Mouse (Mus musculus) layer of hippocampus, postnatal 14 days (tissue): ENCODE measurements at regions not wholly inside any gene's neighbourhood (a gene's known extent, or its start where the extent isn't known, plus 50 kb on each side); places are given as distances from the start of the nearest gene placed in this dataset.
"Not testable (repeated sequence)": the region's sequence is repeated elsewhere in the genome, so short reads cannot be mapped to it uniquely, and the experiment has no call there.

ENCODE experiments used
- DNase-seq, 2 experiments: peaks; one replicate each; pipeline ENCODE4 v3.0.0; 2021 to 2022; ENCODE audit warnings: low spot score in 2 of 2, mixed read lengths in 1 of 2

- no peak for DNase-seq
Measured at GRCm38 (mm10) chr15:38409168-38409567, 983.8 kb downstream of the 4930447A16Rik start.

DNA sequence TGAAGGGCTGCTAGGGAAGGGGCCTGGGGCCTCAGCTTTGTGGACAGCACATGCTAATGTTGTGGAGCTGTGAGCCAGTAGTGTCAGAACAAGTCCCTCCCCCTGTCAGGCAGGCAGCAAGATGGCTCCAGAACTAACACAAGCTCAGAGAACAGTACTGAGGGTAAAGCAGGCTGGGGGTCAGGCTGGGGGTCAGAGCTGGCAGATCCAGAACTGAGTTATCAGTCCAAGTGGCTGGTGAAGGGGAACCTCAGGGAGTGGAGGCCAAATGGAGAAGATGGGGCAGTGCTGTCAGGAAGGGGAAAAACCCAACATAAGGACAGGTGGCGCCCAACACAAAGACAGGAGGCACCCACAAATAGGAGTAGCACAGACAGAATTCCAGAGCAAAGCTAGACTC lies 985.1 kb downstream of the 4930447A16Rik start:
- no peak for DNase-seq

DNA sequence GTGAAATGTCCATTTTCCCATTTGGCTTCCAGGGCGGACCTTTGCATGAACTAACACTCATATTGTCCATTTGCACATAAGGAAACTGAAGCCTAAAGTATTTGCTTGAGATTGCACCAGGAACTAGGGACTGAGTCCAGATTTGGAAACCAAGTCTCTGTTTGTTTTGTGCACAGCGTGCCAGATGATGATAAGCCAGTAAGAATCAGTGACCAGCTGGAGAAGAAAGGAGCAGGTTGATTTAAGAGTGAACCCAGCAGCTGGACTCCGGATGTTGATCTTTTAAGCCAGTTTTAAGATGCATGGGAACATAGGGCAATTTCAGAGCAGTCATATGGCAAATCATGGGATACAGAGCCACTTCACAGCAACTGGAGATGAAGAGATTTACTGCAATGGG lies 987.1 kb downstream of the 4930447A16Rik start:
- DNase-seq: no peak

DNA sequence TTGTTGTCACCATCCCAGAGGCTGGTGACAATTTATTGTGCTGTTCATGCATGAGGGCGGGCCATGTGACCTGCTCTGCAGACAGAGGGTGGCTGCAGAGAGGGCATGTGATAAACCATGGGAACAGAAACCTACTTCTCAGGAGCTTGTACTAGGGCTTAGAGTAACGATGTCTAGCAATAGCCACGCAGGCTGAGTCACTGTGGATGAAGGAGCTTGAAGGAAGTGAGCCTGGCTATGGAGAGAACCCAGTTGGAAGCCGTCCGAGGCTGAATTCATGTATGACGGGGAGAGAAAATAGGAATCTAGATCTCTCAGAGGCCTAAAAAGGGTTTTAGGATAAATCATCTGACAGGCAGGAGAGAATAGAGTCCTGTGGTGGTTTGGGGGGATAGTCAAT lies 988.0 kb downstream of the 4930447A16Rik start:
- DNase-seq: no peak

DNA sequence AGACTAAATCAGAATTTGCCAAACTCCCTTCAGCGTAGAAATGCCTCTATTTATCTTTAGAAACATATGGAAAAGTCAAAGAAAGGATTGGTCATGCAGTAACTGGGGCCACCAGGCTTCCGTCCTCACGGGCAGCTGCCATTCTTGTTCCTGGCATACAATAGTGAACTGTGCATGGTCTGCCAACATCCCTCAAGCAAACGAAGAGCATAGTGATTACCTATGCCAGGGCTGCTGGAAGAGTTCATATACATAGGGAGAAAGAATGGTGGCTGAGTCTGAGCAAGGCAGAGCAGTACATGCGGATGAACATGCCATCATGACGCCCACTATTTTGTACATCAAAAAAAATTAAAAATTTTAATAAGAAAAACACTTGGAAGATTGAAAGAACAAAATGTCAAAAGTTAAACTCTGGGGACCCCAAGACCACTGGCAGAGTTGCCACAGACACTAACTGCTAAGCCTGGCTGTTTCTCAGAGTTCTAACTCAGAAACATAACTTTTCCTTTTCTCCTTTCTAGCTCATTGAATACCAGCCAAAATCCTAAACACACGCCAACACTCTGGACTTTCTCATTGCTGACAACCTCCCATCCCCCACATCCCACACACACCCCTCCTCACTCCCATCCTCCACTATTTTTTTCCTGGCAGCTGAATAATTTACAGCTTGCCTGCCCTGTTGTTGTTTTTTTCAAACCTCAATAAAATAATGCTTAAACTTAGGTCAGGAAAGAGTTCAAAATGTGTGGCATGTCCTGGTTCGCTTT lies 989.1 kb downstream of the 4930447A16Rik start:
- DNase-seq: no peak

DNA sequence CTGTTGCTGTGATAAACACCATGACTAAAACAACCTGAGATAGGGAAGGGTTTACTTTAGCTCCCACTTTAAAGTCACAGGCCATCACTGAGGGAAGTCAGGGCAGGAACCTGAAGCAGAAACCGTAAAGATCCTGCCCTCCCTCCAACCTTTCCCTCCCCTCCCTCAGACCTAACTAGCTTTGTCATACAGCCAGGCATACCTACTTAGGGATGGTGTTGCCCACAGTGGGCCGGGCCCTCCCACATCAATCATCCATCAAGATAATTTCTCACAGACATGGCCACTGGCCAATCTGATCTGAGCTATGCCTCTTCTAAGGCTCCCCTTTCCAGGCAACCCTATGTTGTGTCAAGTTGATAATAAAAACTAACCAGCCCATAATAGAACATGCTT lies 989.7 kb downstream of the 4930447A16Rik start:
- no peak for DNase-seq

- no peak for DNase-seq
Measured at GRCm38 (mm10) chr15:38419621-38420020, 994.3 kb downstream of the 4930447A16Rik start.

DNA sequence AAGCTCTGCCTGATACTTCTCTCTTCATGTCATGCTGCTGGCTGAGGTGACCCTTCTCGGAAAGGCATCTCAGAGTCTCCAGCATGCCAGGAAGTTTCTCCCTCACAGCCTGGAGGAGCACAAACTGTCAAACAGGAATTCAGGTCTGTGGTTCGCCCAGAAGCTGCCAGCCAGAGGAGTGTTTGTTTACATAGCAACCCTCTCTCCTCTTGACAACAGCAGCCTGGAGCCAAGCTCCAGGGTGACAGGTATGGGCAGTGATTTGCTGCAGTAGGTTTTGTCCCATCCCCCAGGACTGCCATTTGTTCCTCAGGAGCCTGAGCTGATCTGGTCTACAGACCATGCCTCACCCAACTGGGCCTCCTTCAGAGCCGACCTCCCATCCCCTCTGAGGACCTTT lies 995.4 kb downstream of the 4930447A16Rik start:
- DNase-seq: no peak

GRCm38 (mm10) chr15:38422741-38423140 lies 997.4 kb downstream of the 4930447A16Rik start:
- DNase-seq: no peak

DNA sequence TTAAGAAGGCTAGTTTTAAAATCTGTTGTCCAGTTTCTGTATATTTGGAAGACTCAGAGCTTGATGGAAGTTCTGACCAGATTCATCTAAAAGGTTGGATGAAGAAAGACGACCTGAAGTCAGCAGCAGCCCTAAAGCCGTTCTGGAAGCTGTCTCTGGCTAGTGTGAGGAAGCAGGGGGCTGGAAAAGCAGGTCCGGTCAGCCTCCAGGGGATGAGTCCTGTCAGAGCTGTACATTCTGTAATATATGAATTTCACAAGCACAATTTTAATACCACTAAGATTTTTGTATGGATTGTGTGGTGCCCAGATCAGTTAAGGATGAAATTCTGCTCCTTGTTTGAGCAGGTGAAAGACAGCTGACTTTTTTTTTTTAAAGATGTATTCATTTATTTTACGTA lies 1000.2 kb downstream of the 4930447A16Rik start:
- no peak for DNase-seq

DNA sequence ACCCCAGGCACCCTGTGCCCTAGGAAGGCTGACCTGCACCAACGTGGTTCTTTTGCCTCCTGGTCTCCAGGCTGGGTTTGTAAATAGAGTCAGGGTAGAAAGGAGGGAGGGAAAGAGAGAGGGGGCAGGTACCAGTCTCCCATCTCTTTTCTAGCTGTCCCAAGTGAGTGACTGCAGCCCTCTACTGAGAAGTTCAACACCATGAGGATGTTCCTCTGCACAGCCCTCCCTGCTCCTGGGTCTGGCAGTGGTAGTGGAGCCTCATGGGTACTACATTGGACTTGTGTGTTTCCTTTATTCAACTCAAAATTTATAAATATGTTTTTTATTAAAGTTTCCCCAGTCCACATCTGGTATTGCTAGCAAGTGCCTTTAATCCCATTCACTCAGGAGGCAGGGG lies 1002.6 kb downstream of the 4930447A16Rik start:
- no peak for DNase-seq

DNA sequence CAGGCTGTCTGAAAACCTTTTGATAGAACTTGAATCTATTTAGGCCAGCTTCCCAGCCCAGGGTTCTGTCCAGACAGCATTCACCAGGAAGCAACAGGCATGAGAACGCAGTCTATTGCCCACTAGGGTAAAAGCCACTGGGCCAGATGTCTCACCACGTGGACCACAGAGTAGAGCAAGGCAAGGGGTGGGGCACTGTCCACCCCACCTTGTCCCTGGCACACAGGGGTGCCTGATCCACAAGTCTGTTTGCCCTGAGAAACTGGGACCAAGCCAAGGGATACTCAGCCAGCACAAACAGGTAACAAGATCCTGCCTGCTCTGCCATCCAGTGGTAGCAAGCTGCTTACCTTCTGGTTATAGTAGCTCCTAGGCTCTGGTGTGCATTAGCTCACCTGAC lies 1006.3 kb downstream of the 4930447A16Rik start:
- DNase-seq: no peak

DNA sequence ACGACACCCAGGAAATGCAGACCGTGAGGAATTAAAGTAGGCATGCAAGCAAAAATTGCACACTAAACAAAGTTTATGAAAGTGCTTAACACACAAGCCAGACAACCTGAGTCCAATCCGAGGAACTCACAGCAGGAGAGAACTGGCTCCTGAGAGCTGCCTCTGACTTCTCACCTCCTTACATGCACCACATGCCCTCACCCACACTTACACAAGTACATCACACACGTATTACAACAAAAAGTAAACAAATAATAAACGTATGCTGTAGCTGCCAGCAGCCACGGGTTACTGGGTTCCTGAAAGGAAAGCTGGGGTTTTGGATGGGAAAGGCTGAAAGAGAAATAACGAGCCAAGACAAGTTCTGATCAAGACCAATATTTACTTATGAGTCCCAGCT lies 1008.0 kb downstream of the 4930447A16Rik start:
- DNase-seq: no peak

- DNase-seq: not testable (repeated sequence)
Measured at GRCm38 (mm10) chr15:38434239-38434638, 1008.9 kb downstream of the 4930447A16Rik start.
